Mouse (Mus musculus): ENCODE measurements around the gene Rhbdd1. TPM values are rescaled to one million over a fixed set of nuclear protein-coding genes. Genes with fewer than 3 reads are reported as not detected.
A peak's percentile ranks its signal among the peaks of the same experiment; 100 is the strongest.

The Rhbdd1 gene
- polyA plus RNA-seq, 1 experiment from 2014 or later, result 6.8 TPM

GRCm38 (mm10) chr1:82410548-82410947 is 94.3 kb downstream of the Rhbdd1 start:
- no peaks in the 10 kb centered on the region for H3K36me3 ChIP-seq (ENCODE audit: control insufficient read depth, insufficient read depth, low read length)
- no peak overlapping the region for H3K9ac ChIP-seq (ENCODE audit: low read depth, low read length)
- no peak for ATAC-seq (ENCODE audit: low read depth)
- no peak overlapping the region for H3K27ac ChIP-seq (replicated peaks; ENCODE audit: low read depth, low read length)
- H3K4me1 ChIP-seq (ENCODE audit: control insufficient read depth, insufficient read depth, low read length), result peaks cover 5% of the 10 kb centered on the region; the same call in 1 of the 2 replicates
- 71% methylated on average over 3 of the region's 3 CpGs for WGBS
- H3K4me2 ChIP-seq (ENCODE audit: low read depth, low read length), result no peak overlapping the region
- H3K27me3 ChIP-seq (replicated peaks; ENCODE audit: control insufficient read depth, insufficient read depth, low read length), result no peaks in the 10 kb centered on the region
- no peak overlapping the region for H3K4me3 ChIP-seq (ENCODE audit: low read depth, low read length)
- no peaks in the 10 kb centered on the region for H3K9me3 ChIP-seq (ENCODE audit: control insufficient read depth, low read length)
- no peak for DNase-seq (ENCODE audit: low spot score)

GRCm38 (mm10) chr1:82411521-82411920 is 95.3 kb downstream of the Rhbdd1 start:
- 69% methylated on average over 5 of the region's 5 CpGs for WGBS
- Histone ChIP-seq H3K36me3 (ENCODE audit: control insufficient read depth, insufficient read depth, low read length) (no peaks in the 10 kb centered on the region), H3K27me3 (replicated peaks; ENCODE audit: control insufficient read depth, insufficient read depth, low read length) (no peaks in the 10 kb centered on the region), H3K27ac (replicated peaks; ENCODE audit: low read depth, low read length) (no peak overlapping the region), H3K9me3 (ENCODE audit: control insufficient read depth, low read length) (no peaks in the 10 kb centered on the region), H3K4me2 (ENCODE audit: low read depth, low read length) (no peak overlapping the region), H3K4me1 (ENCODE audit: control insufficient read depth, insufficient read depth, low read length) (peaks cover 5% of the 10 kb centered on the region; the same call in 1 of the 2 replicates), H3K4me3 (ENCODE audit: low read depth, low read length) (no peak overlapping the region), H3K9ac (ENCODE audit: low read depth, low read length) (no peak overlapping the region)
- ATAC-seq (ENCODE audit: low read depth) (no peak), DNase-seq (ENCODE audit: low spot score) (no peak)

DNA sequence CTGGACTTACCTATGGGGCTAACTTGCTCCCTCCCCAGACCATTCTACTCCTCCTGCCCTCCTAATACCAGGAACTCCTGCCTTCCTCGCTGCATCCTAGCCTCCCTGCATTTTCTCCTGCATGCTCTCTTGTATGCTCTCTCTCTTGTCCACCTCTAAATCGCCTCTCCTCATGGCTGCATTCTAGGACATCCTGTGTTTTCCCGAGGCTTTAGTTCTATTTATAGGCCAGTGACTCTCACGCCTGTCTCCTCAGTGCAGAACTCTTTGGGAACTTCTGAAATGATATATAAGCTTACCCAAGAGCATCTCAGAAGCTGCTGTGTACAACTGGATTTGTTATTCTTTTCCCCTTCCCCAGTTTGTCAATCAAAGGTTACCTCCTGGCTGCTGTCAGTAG is 95.8 kb downstream of the Rhbdd1 start:
- Histone ChIP-seq H3K9me3 (ENCODE audit: control insufficient read depth, low read length) (no peaks in the 10 kb centered on the region), H3K27ac (replicated peaks; ENCODE audit: low read depth, low read length) (no peak overlapping the region), H3K27me3 (replicated peaks; ENCODE audit: control insufficient read depth, insufficient read depth, low read length) (no peaks in the 10 kb centered on the region), H3K36me3 (ENCODE audit: control insufficient read depth, insufficient read depth, low read length) (no peaks in the 10 kb centered on the region), H3K4me3 (ENCODE audit: low read depth, low read length) (no peak overlapping the region), H3K9ac (ENCODE audit: low read depth, low read length) (no peak overlapping the region), H3K4me2 (ENCODE audit: low read depth, low read length) (no peak overlapping the region), H3K4me1 (ENCODE audit: control insufficient read depth, insufficient read depth, low read length) (peaks cover 5% of the 10 kb centered on the region; the same call in 1 of the 2 replicates)
- ATAC-seq (ENCODE audit: low read depth), result no peak
- no peak for DNase-seq (ENCODE audit: low spot score)
- 59% methylated on average over 4 of the region's 4 CpGs for WGBS

DNA sequence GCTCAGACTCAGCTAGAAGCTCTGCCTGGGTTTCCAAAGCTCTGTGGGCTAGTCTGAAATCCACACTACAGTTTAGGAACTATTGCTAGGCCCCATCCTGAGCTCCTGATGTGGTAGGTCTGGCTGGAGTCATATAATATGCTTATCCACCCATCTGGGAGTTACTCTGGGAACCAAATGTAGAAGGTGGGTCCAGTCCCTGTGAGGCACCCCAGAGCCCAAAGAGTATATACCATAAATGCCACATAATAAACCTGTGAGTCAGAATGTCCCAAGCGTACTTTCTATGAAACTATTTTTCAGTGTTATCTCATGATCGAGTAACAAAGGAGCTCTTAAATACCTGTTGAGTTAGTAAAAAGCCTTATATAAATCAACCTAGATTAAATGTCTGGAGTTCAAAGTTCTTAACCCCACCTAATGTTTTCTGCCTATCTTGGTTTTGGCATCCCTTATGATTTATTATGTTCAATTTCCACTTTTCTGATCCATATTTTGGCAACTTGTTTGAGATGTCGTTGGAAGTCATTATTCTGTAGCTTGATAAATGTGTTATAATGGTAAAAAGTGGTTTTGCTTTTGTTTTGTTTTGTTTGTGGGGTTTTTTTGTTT is 98.3 kb downstream of the Rhbdd1 start:
- WGBS, result 90% methylated on average over 3 of the region's 3 CpGs
- no peaks in the 10 kb centered on the region for H3K27me3 ChIP-seq (replicated peaks; ENCODE audit: control insufficient read depth, insufficient read depth, low read length)
- H3K4me3 ChIP-seq (ENCODE audit: low read depth, low read length), result no peak overlapping the region
- no peak for ATAC-seq (ENCODE audit: low read depth)
- H3K4me2 ChIP-seq (ENCODE audit: low read depth, low read length), result no peak overlapping the region
- H3K4me1 ChIP-seq (ENCODE audit: control insufficient read depth, insufficient read depth, low read length), result peaks cover 5% of the 10 kb centered on the region; the same call in 1 of the 2 replicates
- H3K9me3 ChIP-seq (ENCODE audit: control insufficient read depth, low read length), result no peaks in the 10 kb centered on the region
- DNase-seq (ENCODE audit: low spot score), result no peak
- no peak overlapping the region for H3K9ac ChIP-seq (ENCODE audit: low read depth, low read length)
- H3K36me3 ChIP-seq (ENCODE audit: control insufficient read depth, insufficient read depth, low read length), result no peaks in the 10 kb centered on the region
- no peak overlapping the region for H3K27ac ChIP-seq (replicated peaks; ENCODE audit: low read depth, low read length)

DNA sequence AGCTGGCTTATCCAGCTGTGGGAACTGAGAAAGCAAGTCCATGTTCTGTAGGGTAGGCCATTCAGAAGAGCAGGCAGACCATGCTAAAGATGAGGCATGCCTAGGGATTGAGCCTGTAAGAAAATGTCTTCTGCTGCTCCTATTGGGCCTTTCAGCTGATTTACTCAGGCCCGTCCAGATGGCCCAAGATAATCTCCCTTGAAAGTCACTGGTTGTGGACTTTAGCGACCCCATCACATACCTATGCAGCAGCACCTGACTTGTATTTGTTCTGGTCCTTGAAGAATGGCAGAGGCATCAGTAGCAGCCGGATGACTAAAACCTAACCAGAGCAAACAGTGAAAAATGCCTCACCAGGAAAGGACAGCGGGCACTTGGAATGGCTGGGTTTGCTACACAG is 99.4 kb downstream of the Rhbdd1 start:
- H3K36me3 ChIP-seq (ENCODE audit: control insufficient read depth, insufficient read depth, low read length), result no peaks in the 10 kb centered on the region
- no peaks in the 10 kb centered on the region for H3K27me3 ChIP-seq (replicated peaks; ENCODE audit: control insufficient read depth, insufficient read depth, low read length)
- DNase-seq (ENCODE audit: low spot score) (no peak), ATAC-seq (ENCODE audit: low read depth) (no peak)
- no peaks in the 10 kb centered on the region for H3K9me3 ChIP-seq (ENCODE audit: control insufficient read depth, low read length)
- no peak overlapping the region for H3K27ac ChIP-seq (replicated peaks; ENCODE audit: low read depth, low read length)
- H3K4me2 ChIP-seq (ENCODE audit: low read depth, low read length), result no peak overlapping the region
- H3K4me3 ChIP-seq (ENCODE audit: low read depth, low read length), result no peak overlapping the region
- whole genome bisulfite sequencing, result 82% methylated on average over 4 of the region's 4 CpGs
- H3K9ac ChIP-seq (ENCODE audit: low read depth, low read length), result no peak overlapping the region
- peaks cover 5% of the 10 kb centered on the region; the same call in 1 of the 2 replicates for H3K4me1 ChIP-seq (ENCODE audit: control insufficient read depth, insufficient read depth, low read length)

DNA sequence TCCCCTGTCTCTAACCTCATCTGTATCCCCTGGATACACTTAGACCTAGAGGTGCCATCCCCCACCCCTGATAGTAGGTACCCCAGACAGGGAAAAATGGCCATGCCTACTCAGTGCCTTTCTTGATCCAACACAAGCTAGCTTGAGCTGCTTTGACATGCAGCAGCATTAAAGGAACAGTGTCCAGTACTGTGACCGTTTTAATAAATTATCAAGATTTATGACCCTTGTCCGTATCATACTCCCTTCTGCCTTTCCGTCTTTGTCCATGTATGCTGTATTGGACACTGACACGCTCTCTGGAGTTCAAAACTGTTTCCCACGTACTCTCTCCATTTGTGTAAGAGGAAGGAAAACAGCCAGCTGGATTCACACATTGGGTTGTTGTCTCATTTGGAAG is 111.5 kb downstream of the Rhbdd1 start:
- ATAC-seq (ENCODE audit: low read depth), result no peak
- no peaks in the 10 kb centered on the region for H3K36me3 ChIP-seq (ENCODE audit: control insufficient read depth, insufficient read depth, low read length)
- WGBS, result 93% methylated on average over 5 of the region's 5 CpGs
- H3K9ac ChIP-seq (ENCODE audit: low read depth, low read length), result no peak overlapping the region
- no peak for DNase-seq (ENCODE audit: low spot score)
- H3K4me1 ChIP-seq (ENCODE audit: control insufficient read depth, insufficient read depth, low read length), result peaks cover 13% of the 10 kb centered on the region
- H3K9me3 ChIP-seq (ENCODE audit: control insufficient read depth, low read length), result no peaks in the 10 kb centered on the region
- no peak overlapping the region for H3K4me2 ChIP-seq (ENCODE audit: low read depth, low read length)
- no peak overlapping the region for H3K4me3 ChIP-seq (ENCODE audit: low read depth, low read length)
- H3K27me3 ChIP-seq (replicated peaks; ENCODE audit: control insufficient read depth, insufficient read depth, low read length), result no peaks in the 10 kb centered on the region
- H3K27ac ChIP-seq (replicated peaks; ENCODE audit: low read depth, low read length), result no peak overlapping the region

- H3K27ac ChIP-seq (replicated peaks; ENCODE audit: low read depth, low read length), result peak overlapping the region; percentile 31; the same call in 1 of the 2 replicates
- H3K4me1 ChIP-seq (ENCODE audit: control insufficient read depth, insufficient read depth, low read length), result peaks cover 16% of the 10 kb centered on the region
- WGBS, result 25% methylated on average over 1 of the region's 1 CpGs
- H3K9ac ChIP-seq (ENCODE audit: low read depth, low read length), result no peak overlapping the region
- no peaks in the 10 kb centered on the region for H3K27me3 ChIP-seq (replicated peaks; ENCODE audit: control insufficient read depth, insufficient read depth, low read length)
- peak; percentile 94 for DNase-seq (ENCODE audit: low spot score)
- ATAC-seq (ENCODE audit: low read depth), result peak; percentile 82
- no peaks in the 10 kb centered on the region for H3K36me3 ChIP-seq (ENCODE audit: control insufficient read depth, insufficient read depth, low read length)
- no peak overlapping the region for H3K4me2 ChIP-seq (ENCODE audit: low read depth, low read length)
- H3K4me3 ChIP-seq (ENCODE audit: low read depth, low read length), result no peak overlapping the region
- no peaks in the 10 kb centered on the region for H3K9me3 ChIP-seq (ENCODE audit: control insufficient read depth, low read length)
These were observed 112.8 kb downstream of the Rhbdd1 start for GRCm38 (mm10) chr1:82429061-82429460.

GRCm38 (mm10) chr1:82432919-82433648 is 116.8 kb downstream of the Rhbdd1 start:
- Histone ChIP-seq H3K36me3 (ENCODE audit: control insufficient read depth, insufficient read depth, low read length) (no peaks in the 10 kb centered on the region), H3K4me3 (ENCODE audit: low read depth, low read length) (no peak overlapping the region), H3K4me1 (ENCODE audit: control insufficient read depth, insufficient read depth, low read length) (peaks cover 16% of the 10 kb centered on the region), H3K27me3 (replicated peaks; ENCODE audit: control insufficient read depth, insufficient read depth, low read length) (no peaks in the 10 kb centered on the region), H3K9ac (ENCODE audit: low read depth, low read length) (no peak overlapping the region; the same call in 1 of the 2 replicates), H3K27ac (replicated peaks; ENCODE audit: low read depth, low read length) (no peak overlapping the region), H3K9me3 (ENCODE audit: control insufficient read depth, low read length) (no peaks in the 10 kb centered on the region), H3K4me2 (ENCODE audit: low read depth, low read length) (no peak overlapping the region)
- WGBS, result 59% methylated on average over 15 of the region's 15 CpGs
- DNase-seq (ENCODE audit: low spot score) (peak; percentile 89), ATAC-seq (ENCODE audit: low read depth) (peak; percentile 63)

DNA sequence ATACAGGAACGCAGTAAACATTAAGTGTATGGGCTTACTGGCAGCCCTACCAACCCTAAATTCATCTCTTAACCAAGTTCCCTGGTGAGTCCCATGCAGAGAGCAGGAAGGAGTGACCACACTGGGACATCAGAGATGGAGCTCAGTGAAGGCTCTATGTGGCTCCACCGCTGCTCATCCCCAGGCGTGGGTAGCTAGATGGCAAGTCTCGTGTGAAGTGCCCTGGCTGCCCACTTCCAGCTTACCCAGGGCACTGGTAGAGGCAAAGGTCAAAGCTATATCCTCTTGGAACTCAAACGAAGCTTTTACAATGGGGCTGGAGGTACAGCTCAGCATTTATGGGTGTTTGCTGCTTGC is 117.4 kb downstream of the Rhbdd1 start:
- no peak overlapping the region for H3K27ac ChIP-seq (replicated peaks; ENCODE audit: low read depth, low read length)
- H3K4me3 ChIP-seq (ENCODE audit: low read depth, low read length), result no peak overlapping the region
- peaks cover 11% of the 10 kb centered on the region for H3K4me1 ChIP-seq (ENCODE audit: control insufficient read depth, insufficient read depth, low read length)
- no peaks in the 10 kb centered on the region for H3K36me3 ChIP-seq (ENCODE audit: control insufficient read depth, insufficient read depth, low read length)
- no peaks in the 10 kb centered on the region for H3K27me3 ChIP-seq (replicated peaks; ENCODE audit: control insufficient read depth, insufficient read depth, low read length)
- no peak overlapping the region for H3K4me2 ChIP-seq (ENCODE audit: low read depth, low read length)
- H3K9ac ChIP-seq (ENCODE audit: low read depth, low read length), result no peak overlapping the region
- DNase-seq (ENCODE audit: low spot score) (no peak), ATAC-seq (ENCODE audit: low read depth) (0 out of 2 replicates have a peak, but pooled peaks have one; percentile 4)
- H3K9me3 ChIP-seq (ENCODE audit: control insufficient read depth, low read length), result no peaks in the 10 kb centered on the region
- whole genome bisulfite sequencing, result 79% methylated on average over 5 of the region's 5 CpGs

All from embryonic facial prominence, embryonic 14.5 days (tissue).